Mouse (Mus musculus): ENCODE measurements at regions not wholly inside any gene's neighbourhood (a gene's known extent, or its start where the extent isn't known, plus 50 kb on each side); places are given as distances from the start of the nearest gene placed in this dataset.

- Histone ChIP-seq H3K79me2 (ENCODE audit: control insufficient read depth, insufficient read depth, low read length, poor library complexity) (no peaks in the 10 kb centered on the region), H3K36me3 (ENCODE audit: control insufficient read depth in 1 of 2, insufficient read depth in 2 of 2, low read length in 2 of 2) (no peaks in the 10 kb centered on the region), H3K9ac (ENCODE audit: control insufficient read depth, low read depth, low read length, poor library complexity, severe bottlenecking) (no peak overlapping the region), H3K9me3 (replicated peaks; ENCODE audit: insufficient read depth, low read length) (no peaks in the 10 kb centered on the region), H3K4me1 (ENCODE audit: control insufficient read depth in 1 of 2, insufficient read depth in 2 of 2, low read length in 2 of 2) (no peaks in the 10 kb centered on the region), H3K27ac (ENCODE audit: control insufficient read depth, low read depth, low read length) (no peak overlapping the region), H3K27me3 (ENCODE audit: control insufficient read depth in 1 of 2, insufficient read depth in 2 of 2, low read length in 2 of 2) (no peaks in the 10 kb centered on the region), H3K4me3 (ENCODE audit: control insufficient read depth in 1 of 2, insufficient read depth in 1 of 2, low read depth in 2 of 2, low read length in 2 of 2) (no peak overlapping the region)
- TF ChIP-seq ZC3H11A (IDR thresholded peaks at IDR 0.05; ENCODE audit: low read depth, low read length) (no peak), SMC3 (IDR thresholded peaks at IDR 0.05; ENCODE audit: low read depth, low read length) (no peak), E2F4 (IDR thresholded peaks at IDR 0.05; ENCODE audit: borderline replicate concordance, low read depth, low read length) (no peak), USF1 (IDR thresholded peaks at IDR 0.05; ENCODE audit: low read depth, low read length) (no peak), ELF1 (IDR thresholded peaks at IDR 0.05; ENCODE audit: low read depth, low read length) (no peak), MXI1 (IDR thresholded peaks at IDR 0.05; ENCODE audit: low read depth, low read length) (no peak), GATA1 (IDR thresholded peaks at IDR 0.05; ENCODE audit: low read depth, low read length) (no peak), CHD2 (IDR thresholded peaks at IDR 0.05; ENCODE audit: low read length) (no peak), MYC (IDR thresholded peaks at IDR 0.05; ENCODE audit: low read depth, low read length) (no peak), ZMIZ1 (IDR thresholded peaks at IDR 0.05; ENCODE audit: low read depth, low read length) (no peak), POLR2AphosphoS5 (IDR thresholded peaks at IDR 0.05; ENCODE audit: borderline replicate concordance, low read depth, low read length) (no peak), MEF2A (IDR thresholded peaks at IDR 0.05; ENCODE audit: extremely low read depth, insufficient replicate concordance, low read depth, low read length, poor library complexity, severe bottlenecking) (no peak), HCFC1 (IDR thresholded peaks at IDR 0.05; ENCODE audit: low read depth, low read length) (no peak), NRF1 (IDR thresholded peaks at IDR 0.05; ENCODE audit: insufficient read depth, low read depth, low read length, poor library complexity, severe bottlenecking) (no peak), EP300 (IDR thresholded peaks at IDR 0.05; ENCODE audit: low read depth in 1 of 2, low read length in 2 of 2) (no peak), TBP (IDR thresholded peaks at IDR 0.05; ENCODE audit: low read depth, low read length) (no peak), ZNF384 (IDR thresholded peaks at IDR 0.05; ENCODE audit: low read depth, low read length) (no peak), SIN3A (IDR thresholded peaks at IDR 0.05; ENCODE audit: low read length) (no peak), BHLHE40 (IDR thresholded peaks at IDR 0.05; ENCODE audit: borderline replicate concordance, low read depth, low read length) (no peak)
- DNase-seq (ENCODE audit: low read depth, low spot score) = no peak
Measured at GRCm38 (mm10) chr15:63112918-63113317, 732.1 kb downstream of the Gsdmc2 start.

- no peaks in the 10 kb centered on the region for H3K9me3 ChIP-seq (replicated peaks; ENCODE audit: insufficient read depth, low read length)
- no peak for DNase-seq (ENCODE audit: low read depth, low spot score)
- TF ChIP-seq UBTF (IDR thresholded peaks at IDR 0.05; ENCODE audit: borderline replicate concordance, insufficient read depth, low read depth, low read length) = no peak
- no peak for TF ChIP-seq BHLHE40 (IDR thresholded peaks at IDR 0.05; ENCODE audit: borderline replicate concordance, low read depth, low read length)
- no peak for TF ChIP-seq ETS1 (IDR thresholded peaks at IDR 0.05; ENCODE audit: low read depth, low read length)
- TF ChIP-seq MAZ (IDR thresholded peaks at IDR 0.05; ENCODE audit: low read depth, low read length) = no peak
- no peak for TF ChIP-seq MYB (IDR thresholded peaks at IDR 0.05; ENCODE audit: low read depth, low read length)
- TF ChIP-seq POLR2AphosphoS2 (IDR thresholded peaks at IDR 0.05; ENCODE audit: low read length) = no peak
- no peak for TF ChIP-seq GABPA (IDR thresholded peaks at IDR 0.05; ENCODE audit: low read depth, low read length)
- no peak for TF ChIP-seq CTCF (IDR thresholded peaks at IDR 0.05 in 2 of 3, conservative IDR thresholded peaks at IDR 0.05 in 1 of 3; ENCODE audit: control insufficient read depth in 1 of 3, insufficient read depth in 1 of 3, low read depth in 2 of 3, low read length in 3 of 3, poor library complexity in 1 of 3, severe bottlenecking in 1 of 3)
- no peak for TF ChIP-seq TCF12 (IDR thresholded peaks at IDR 0.05; ENCODE audit: low read depth, low read length)
- TF ChIP-seq MXI1 (IDR thresholded peaks at IDR 0.05; ENCODE audit: low read depth, low read length) = no peak
- TF ChIP-seq RCOR1 (IDR thresholded peaks at IDR 0.05; ENCODE audit: low read depth, low read length) = no peak
- TF ChIP-seq ZMIZ1 (IDR thresholded peaks at IDR 0.05; ENCODE audit: low read depth, low read length) = no peak
- TF ChIP-seq ZNF384 (IDR thresholded peaks at IDR 0.05; ENCODE audit: low read depth, low read length) = no peak
- no peak overlapping the region for H3K27ac ChIP-seq (ENCODE audit: control insufficient read depth, low read depth, low read length)
- H3K27me3 ChIP-seq (ENCODE audit: control insufficient read depth in 1 of 2, insufficient read depth in 2 of 2, low read length in 2 of 2) = no peaks in the 10 kb centered on the region
- H3K4me3 ChIP-seq (ENCODE audit: control insufficient read depth in 1 of 2, insufficient read depth in 1 of 2, low read depth in 2 of 2, low read length in 2 of 2) = no peak overlapping the region
- no peaks in the 10 kb centered on the region for H3K4me1 ChIP-seq (ENCODE audit: control insufficient read depth in 1 of 2, insufficient read depth in 2 of 2, low read length in 2 of 2)
- H3K36me3 ChIP-seq (ENCODE audit: control insufficient read depth in 1 of 2, insufficient read depth in 2 of 2, low read length in 2 of 2) = no peaks in the 10 kb centered on the region
- no peaks in the 10 kb centered on the region for H3K79me2 ChIP-seq (ENCODE audit: control insufficient read depth, insufficient read depth, low read length, poor library complexity)
- H3K9ac ChIP-seq (ENCODE audit: control insufficient read depth, low read depth, low read length, poor library complexity, severe bottlenecking) = no peak overlapping the region
Measured at GRCm38 (mm10) chr15:63100093-63100492, 744.9 kb downstream of the Gsdmc2 start.
